Mouse (Mus musculus) stomach, postnatal 0 days (tissue): ENCODE results near the gene Pced1b. TPM values are rescaled to one million over a fixed set of nuclear protein-coding genes. Genes with fewer than 3 reads are reported as not detected.

ENCODE experiments used
- ATAC-seq: fragments of 200-750 bp; cut with Nextera tagmentation; 2 replicates; pipeline ENCODE4 v1.8.0; 2017; ENCODE audit not compliant: low FRiP score, low TSS enrichment
- DNase-seq: peaks from one replicate; pipeline ENCODE4 v3.0.0-alpha.2; 2016; ENCODE audit warnings: low spot score
- H3K27ac ChIP-seq: fragments of 300-500 bp; sonication (generic); replicated peaks from 2 replicates; pipeline ENCODE4 v1.5.1; 2014; ENCODE audit warnings: mild to moderate bottlenecking, control low read depth
- H3K27me3 ChIP-seq: fragments of 300-500 bp; sonication (generic); 2 replicates; pipeline ENCODE4 v1.6.1; 2014; ENCODE audit warnings: low read length; ENCODE audit not compliant: control insufficient read depth, insufficient read depth
- H3K36me3 ChIP-seq: fragments of 300-500 bp; sonication (generic); 2 replicates; pipeline ENCODE4 v1.6.1; 2014; ENCODE audit warnings: low read length, mixed read lengths; ENCODE audit not compliant: control insufficient read depth, insufficient read depth
- H3K4me1 ChIP-seq: fragments of 300-500 bp; sonication (generic); replicated peaks from 2 replicates; pipeline ENCODE4 v1.6.1; 2014; ENCODE audit warnings: antibody characterized with exemption; ENCODE audit not compliant: control insufficient read depth, insufficient read depth
- H3K4me2 ChIP-seq: fragments of 300-500 bp; sonication (generic); replicated peaks from 2 replicates; pipeline ENCODE4 v1.6.1; 2014; ENCODE audit warnings: low read depth, mild to moderate bottlenecking, control low read depth, moderate library complexity
- H3K4me3 ChIP-seq: fragments of 300-500 bp; sonication (generic); 2 replicates; pipeline ENCODE4 v1.5.1; 2014; ENCODE audit warnings: low read depth, low read length, control low read depth
- H3K9ac ChIP-seq: fragments of 300-500 bp; sonication (generic); 2 replicates; pipeline ENCODE4 v1.6.1; 2014; ENCODE audit warnings: mild to moderate bottlenecking, low read length, control low read depth, mixed read lengths
- H3K9me3 ChIP-seq: fragments of 300-500 bp; sonication (generic); 2 replicates; pipeline ENCODE4 v1.6.1; 2016; ENCODE audit warnings: low read length; ENCODE audit not compliant: control insufficient read depth
- CTCF ChIP-seq: IDR thresholded peaks from 2 replicates; pipeline ENCODE4 v1.5.1; 2016; ENCODE audit warnings: antibody characterized with exemption, low read depth, mild to moderate bottlenecking, moderate library complexity
- EP300 ChIP-seq: optimal IDR thresholded peaks from 2 replicates; pipeline ENCODE3; 2016; ENCODE audit warnings: antibody characterized with exemption
- WGBS: fragments of 180-500 bp; shearing (Covaris S2); extraction: QIAGEN DNeasy Blood & Tissue Kit; methylation state at CpG from one replicate; pipeline ENCODE4 v1.1.7; 2014; 5-methylcytosine and 5-hydroxymethylcytosine counted together
- polyA plus RNA-seq: library from polyadenylated mRNA; unstranded; fragments of >200 nt; fragmentation: Nextera tagmentation; extraction: Ambion mirVana; gene quantifications from 2 replicates; pipeline ENCODE4 v1.2.1, GENCODE M21; 2015

Pced1b gene
- polyA plus RNA-seq, 1 experiment from 2014 or later: 1.6 TPM

- no peaks in the 10 kb centered on the region for H3K36me3 ChIP-seq
- DNase-seq (no peak), ATAC-seq (no peak)
- no peak overlapping the region for H3K27ac ChIP-seq
- H3K4me1 ChIP-seq: no peaks in the 10 kb centered on the region
- no peaks in the 10 kb centered on the region for H3K9me3 ChIP-seq
- no peak overlapping the region for H3K4me2 ChIP-seq
- WGBS: 89% methylated on average over 6 of the region's 6 CpGs
- H3K27me3 ChIP-seq: no peaks in the 10 kb centered on the region
- H3K9ac ChIP-seq: no peak overlapping the region
- TF ChIP-seq EP300: no peak
- no peak for TF ChIP-seq CTCF
- no peak overlapping the region for H3K4me3 ChIP-seq
These were observed 43.4 kb downstream of the Pced1b start for GRCm38 (mm10) chr15:97290351-97290750.

GRCm38 (mm10) chr15:97291291-97292050 is 44.6 kb downstream of the Pced1b start:
- 72% methylated on average over 21 of the region's 21 CpGs for WGBS
- H3K9me3 ChIP-seq: no peaks in the 10 kb centered on the region
- TF ChIP-seq EP300 (no peak), CTCF (no peak)
- no peak overlapping the region for H3K27ac ChIP-seq
- no peaks in the 10 kb centered on the region for H3K36me3 ChIP-seq
- 0 out of 2 replicates have a peak, but pooled peaks have one; percentile 21 for ATAC-seq
- no peak overlapping the region for H3K9ac ChIP-seq
- no peak for DNase-seq
- H3K4me2 ChIP-seq: no peak overlapping the region
- no peaks in the 10 kb centered on the region for H3K4me1 ChIP-seq
- H3K27me3 ChIP-seq: no peaks in the 10 kb centered on the region
- H3K4me3 ChIP-seq: no peak overlapping the region

- no peak for ATAC-seq
- no peak for DNase-seq
- H3K9me3 ChIP-seq: no peaks in the 10 kb centered on the region
- H3K4me1 ChIP-seq: no peaks in the 10 kb centered on the region
- no peak overlapping the region for H3K27ac ChIP-seq
- no peak overlapping the region for H3K4me3 ChIP-seq
- no peak overlapping the region for H3K4me2 ChIP-seq
- TF ChIP-seq CTCF (no peak), EP300 (no peak)
- no peak overlapping the region for H3K9ac ChIP-seq
- H3K27me3 ChIP-seq: no peaks in the 10 kb centered on the region
- WGBS: 70% methylated on average over 9 of the region's 9 CpGs
- H3K36me3 ChIP-seq: no peaks in the 10 kb centered on the region
These were observed 61.0 kb downstream of the Pced1b start for GRCm38 (mm10) chr15:97307935-97308334.

- no peaks in the 10 kb centered on the region for H3K4me1 ChIP-seq
- no peak overlapping the region for H3K27ac ChIP-seq
- no peak overlapping the region for H3K4me2 ChIP-seq
- H3K9ac ChIP-seq: no peak overlapping the region
- TF ChIP-seq EP300: no peak
- TF ChIP-seq CTCF: no peak
- no peak overlapping the region for H3K4me3 ChIP-seq
- ATAC-seq: no peak
- WGBS: 92% methylated on average over 2 of the region's 2 CpGs
- no peaks in the 10 kb centered on the region for H3K27me3 ChIP-seq
- DNase-seq: no peak
- H3K9me3 ChIP-seq: no peaks in the 10 kb centered on the region
- no peaks in the 10 kb centered on the region for H3K36me3 ChIP-seq
These were observed 62.6 kb downstream of the Pced1b start for GRCm38 (mm10) chr15:97309533-97309932.

- ATAC-seq: no peak
These were observed 63.3 kb downstream of the Pced1b start for GRCm38 (mm10) chr15:97310251-97310650.

GRCm38 (mm10) chr15:97311211-97311610 is 64.3 kb downstream of the Pced1b start:
- H3K36me3 ChIP-seq: no peaks in the 10 kb centered on the region
- DNase-seq: no peak
- 83% methylated on average over 7 of the region's 7 CpGs for WGBS
- H3K4me1 ChIP-seq: no peaks in the 10 kb centered on the region
- no peak overlapping the region for H3K9ac ChIP-seq
- no peak for ATAC-seq
- H3K4me2 ChIP-seq: no peak overlapping the region
- TF ChIP-seq EP300: no peak
- TF ChIP-seq CTCF: no peak
- no peaks in the 10 kb centered on the region; the same call in 1 of the 2 replicates for H3K27me3 ChIP-seq
- H3K4me3 ChIP-seq: no peak overlapping the region
- H3K9me3 ChIP-seq: no peaks in the 10 kb centered on the region
- H3K27ac ChIP-seq: no peak overlapping the region

More at GRCm38 (mm10) chr15:97310251-97310650, 63.3 kb downstream of the Pced1b start:
- Histone ChIP-seq H3K9ac (no peak overlapping the region), H3K4me1 (no peaks in the 10 kb centered on the region), H3K27me3 (no peaks in the 10 kb centered on the region), H3K27ac (no peak overlapping the region), H3K4me2 (no peak overlapping the region), H3K4me3 (no peak overlapping the region), H3K9me3 (no peaks in the 10 kb centered on the region), H3K36me3 (no peaks in the 10 kb centered on the region)
- DNase-seq: no peak
- TF ChIP-seq EP300: no peak
- no peak for TF ChIP-seq CTCF
- WGBS: 74% methylated on average over 9 of the region's 9 CpGs
